Mouse (Mus musculus): Measurements from ENCODE around the gene Ubtf. TPM values are rescaled to one million over a fixed set of nuclear protein-coding genes. Genes with fewer than 3 reads are reported as not detected.
"Not testable (repeated sequence)": the region's sequence is repeated elsewhere in the genome, so short reads cannot be mapped to it uniquely, and the experiment has no call there.

The Ubtf gene
- total RNA-seq (2017): 173 and 184 TPM in 2 replicates

DNA sequence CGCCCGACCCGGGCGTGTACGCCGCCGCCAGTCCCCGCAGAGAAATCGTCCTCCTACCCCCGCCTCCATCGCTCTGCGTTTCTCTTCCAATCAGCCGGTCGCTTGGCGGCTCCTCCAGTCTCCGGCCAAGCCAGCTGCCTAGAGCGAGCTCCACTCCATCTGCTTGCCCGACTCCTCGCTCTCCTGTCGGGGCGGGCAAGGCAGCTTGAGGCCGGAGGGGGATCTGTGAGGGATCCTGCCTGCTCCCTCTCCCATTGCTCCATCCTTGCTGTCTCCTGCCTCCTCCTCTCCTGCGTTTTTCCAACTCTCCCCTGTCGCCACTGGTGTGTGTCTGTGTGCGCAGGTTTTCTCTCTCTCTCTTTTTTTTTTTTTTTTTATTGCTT, at the start of gene Ubtf:
Gene Ubtf, minus strand, starts transcription at position 333 of the 383 bp plus-strand sequence.
- ATAC-seq (replicated peaks; ENCODE audit: low read depth, poor library complexity, severe bottlenecking): peak; percentile 51

DNA sequence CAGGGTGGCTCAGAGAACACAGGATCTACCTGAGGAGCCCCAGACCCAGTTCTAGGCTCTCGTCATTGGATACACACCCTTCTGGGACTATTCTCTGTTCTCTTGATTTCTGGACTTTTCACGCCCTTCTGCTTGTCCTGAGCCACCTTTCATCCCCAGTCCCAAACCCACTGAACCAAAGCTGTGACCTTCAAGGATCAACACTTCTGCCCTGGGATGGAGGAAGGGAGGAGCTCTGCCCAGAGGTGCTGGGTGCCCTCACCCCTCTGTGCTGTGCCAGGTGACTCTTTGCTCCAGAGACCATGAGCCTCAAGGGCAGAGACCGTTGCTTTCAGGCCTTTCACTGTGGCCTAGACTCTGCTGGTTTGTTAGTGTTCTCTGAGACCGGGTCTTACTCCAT, 49.7 kb upstream of the Ubtf start:
- no peak for ATAC-seq (replicated peaks; ENCODE audit: low read depth, poor library complexity, severe bottlenecking)

DNA sequence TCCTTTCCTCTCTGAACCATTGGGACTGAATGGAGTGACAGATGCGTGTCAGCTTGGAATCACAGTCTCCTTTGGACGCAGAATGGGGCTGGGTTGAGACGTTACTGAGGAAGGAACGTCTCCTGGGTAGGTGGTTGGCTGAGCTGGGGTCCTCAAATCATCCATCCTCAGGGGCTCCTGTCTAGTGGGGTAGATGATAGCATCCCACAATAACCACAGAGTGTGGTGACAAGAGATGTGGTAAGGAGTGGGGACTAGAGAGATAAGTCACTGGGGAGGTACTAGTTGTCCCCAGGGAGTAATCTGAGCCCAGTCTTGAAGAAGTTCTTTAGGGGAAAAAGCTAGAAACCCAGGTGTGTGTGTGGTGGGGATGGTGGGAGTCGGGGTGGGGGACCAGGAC, 48.8 kb upstream of the Ubtf start:
- ATAC-seq (replicated peaks; ENCODE audit: low read depth, poor library complexity, severe bottlenecking): peak; percentile 19; the same call in 1 of the 2 replicates

DNA sequence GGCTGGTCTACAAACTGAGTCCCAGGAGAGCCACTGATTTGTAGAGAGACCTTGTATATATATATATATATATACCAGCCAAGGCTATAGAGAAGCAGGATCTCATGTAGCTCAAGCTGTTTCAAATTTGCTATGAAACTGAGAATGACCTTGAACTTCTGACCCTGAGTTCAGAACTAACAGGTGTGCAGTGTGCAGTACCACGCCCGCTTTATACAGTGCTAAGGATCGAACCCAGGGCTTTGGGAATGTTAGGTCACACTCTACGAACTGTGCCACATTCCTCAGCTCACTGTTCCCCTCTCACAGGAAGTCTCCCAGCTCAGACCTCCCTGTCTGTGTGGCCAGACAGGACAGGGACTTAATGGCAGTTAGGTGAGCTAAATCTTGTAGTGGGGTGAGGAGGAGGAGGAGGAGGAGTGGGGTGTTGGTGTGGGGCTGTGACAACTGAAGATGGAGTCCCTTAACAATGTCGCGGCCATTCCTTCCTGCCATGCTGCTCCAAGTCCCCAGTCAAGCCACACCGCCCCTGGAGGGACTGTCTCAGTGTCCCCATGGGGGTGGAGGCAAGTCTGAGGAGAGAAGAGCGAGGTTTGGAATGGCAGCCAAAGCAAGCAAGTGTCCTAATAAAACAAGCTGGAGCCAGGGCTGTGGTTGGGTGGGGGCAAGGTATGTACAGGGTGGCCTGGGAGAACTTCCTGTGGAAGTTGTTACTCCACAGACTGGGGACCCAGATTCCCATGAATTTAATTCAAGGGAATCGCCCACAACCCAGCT, 48.1 kb upstream of the Ubtf start:
- no peak for ATAC-seq (replicated peaks; ENCODE audit: low read depth, poor library complexity, severe bottlenecking)

DNA sequence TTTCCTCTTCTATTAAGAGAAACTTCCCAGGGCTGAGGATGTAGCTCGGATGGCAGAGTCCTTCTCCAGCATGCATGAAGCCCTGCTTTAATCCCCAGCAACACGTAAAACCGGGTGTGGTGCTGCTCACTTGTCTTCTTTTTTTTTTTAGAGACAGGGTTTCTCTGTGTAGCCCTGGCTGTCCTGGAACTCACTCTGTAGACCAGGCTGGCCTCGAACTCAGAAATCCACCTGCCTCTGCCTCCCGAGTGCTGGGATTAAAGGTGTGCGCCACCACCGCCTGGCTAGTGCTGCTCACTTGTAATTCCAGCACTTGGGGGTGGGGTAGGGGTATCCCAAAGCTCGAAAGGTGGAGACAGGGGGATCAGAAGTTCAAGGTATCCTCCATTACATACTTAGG, 46.6 kb upstream of the Ubtf start, which contains the start of gene Slc4a1:
Gene Slc4a1, minus strand, starts transcription at position 101 of the 400 bp plus-strand sequence.
- ATAC-seq (replicated peaks; ENCODE audit: low read depth, poor library complexity, severe bottlenecking): not testable (repeated sequence)

DNA sequence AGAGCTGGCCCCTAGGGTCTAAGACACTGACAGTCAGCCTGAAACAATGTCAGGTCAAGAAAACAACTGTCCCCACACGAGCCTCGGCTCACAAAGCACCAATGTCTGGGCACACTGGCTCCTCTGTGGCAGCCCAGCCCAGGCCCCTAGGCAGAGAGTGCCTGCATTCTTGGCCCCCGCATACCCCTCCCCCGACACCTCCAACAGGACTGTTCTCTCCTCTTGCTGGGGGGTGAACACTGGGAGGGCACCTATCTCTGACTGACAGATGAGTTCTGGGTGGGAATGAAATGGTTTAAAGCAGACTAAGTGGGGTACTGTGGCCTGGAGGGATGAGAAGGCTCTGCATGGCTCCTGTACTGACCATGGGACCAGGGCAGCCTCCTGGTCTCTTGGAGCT, 46.2 kb upstream of the Ubtf start:
- no peak for ATAC-seq (replicated peaks; ENCODE audit: low read depth, poor library complexity, severe bottlenecking)

DNA sequence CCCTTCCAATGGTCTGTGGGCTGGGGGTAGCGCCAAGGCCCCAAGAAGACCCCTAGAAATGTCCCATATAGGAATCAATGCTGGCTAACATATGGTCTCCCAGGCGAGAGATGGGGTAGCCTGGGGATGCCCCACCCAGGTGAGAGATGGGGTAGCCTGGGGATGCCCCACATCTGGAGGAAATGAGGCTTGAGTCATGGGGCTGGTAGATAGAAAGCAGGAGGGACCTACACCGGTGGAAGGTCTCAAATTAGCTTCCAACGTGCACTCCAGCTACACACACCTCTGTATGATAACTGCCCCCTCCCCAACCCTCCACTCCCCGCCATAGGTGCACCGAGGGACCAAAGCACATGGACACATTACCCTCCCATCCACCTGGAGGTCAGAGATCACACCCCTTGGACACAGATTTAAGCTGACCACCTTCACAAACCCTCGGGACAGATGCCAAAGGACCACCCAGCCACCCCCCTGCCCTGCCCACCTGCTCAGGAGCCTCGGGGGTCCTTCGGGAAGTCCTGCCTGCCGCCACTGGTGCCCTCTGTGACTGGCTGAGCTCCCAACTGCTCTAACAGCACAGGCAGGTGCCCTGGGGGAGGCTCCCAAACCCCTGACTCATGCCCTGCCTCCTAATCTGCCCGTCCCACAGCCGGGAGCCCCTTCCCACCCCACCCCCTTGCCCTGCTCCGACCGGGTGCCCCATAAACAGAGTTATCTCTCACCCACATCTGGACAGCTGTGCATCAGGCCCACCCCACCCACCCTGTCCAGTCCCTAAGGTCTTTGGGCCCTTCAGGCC, 45.2 kb upstream of the Ubtf start:
- ATAC-seq (replicated peaks; ENCODE audit: low read depth, poor library complexity, severe bottlenecking): no peak

DNA sequence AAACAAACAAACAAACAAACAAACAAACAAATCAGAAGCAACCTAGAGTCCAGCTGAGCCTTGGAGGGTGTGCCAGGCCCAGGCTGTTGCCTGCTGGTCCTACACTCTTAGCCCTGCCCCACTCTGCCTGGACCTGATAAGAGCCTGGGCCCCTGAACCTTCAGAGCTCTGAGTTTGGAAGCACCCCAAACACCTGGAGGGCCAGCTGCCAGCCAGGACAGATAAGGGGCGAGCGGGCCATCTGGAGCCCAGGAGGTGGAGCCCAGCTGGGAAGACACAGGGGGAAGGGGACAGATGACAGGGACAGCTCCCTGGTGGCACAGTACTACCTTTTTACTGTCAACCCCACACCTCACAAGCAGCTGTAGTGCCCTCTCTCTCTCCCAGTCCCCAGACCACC, 44.1 kb upstream of the Ubtf start:
- ATAC-seq (replicated peaks; ENCODE audit: low read depth, poor library complexity, severe bottlenecking): peak; percentile 50; the same call in 1 of the 2 replicates

DNA sequence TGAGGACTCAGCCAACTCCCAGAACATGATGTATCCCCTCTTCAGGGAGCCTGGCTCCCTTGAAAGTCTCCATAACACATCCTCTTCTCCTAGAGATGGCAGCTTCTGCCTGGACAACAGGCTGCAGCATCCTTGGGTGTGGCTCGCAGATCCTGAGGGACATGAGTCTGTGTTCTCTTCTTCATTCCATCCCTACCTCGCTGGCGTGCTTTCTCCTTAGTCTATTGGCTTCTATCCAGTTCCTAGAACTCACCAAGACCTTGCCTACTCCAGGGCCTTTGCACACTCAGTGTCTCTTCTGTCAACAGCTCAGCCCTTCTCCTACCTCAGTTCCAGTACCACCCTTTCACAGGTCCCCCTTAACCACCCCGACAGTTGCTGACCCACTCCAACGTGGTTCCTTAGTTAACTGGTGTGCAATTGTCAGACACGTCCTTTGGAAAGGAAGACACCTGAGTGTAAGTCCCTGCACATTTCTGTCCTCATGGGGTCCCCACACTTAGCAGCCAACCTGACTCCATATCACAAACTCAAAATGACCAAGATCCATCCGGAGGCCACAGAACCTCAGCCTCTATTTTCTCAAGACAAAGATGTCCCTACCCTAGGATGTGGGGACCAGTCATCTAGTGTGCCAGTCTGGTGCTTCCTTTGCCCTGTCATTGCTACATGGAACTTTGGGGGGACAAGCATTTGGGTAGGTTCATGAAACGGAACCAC, 42.4 kb upstream of the Ubtf start:
- no peak for ATAC-seq (replicated peaks; ENCODE audit: low read depth, poor library complexity, severe bottlenecking)

DNA sequence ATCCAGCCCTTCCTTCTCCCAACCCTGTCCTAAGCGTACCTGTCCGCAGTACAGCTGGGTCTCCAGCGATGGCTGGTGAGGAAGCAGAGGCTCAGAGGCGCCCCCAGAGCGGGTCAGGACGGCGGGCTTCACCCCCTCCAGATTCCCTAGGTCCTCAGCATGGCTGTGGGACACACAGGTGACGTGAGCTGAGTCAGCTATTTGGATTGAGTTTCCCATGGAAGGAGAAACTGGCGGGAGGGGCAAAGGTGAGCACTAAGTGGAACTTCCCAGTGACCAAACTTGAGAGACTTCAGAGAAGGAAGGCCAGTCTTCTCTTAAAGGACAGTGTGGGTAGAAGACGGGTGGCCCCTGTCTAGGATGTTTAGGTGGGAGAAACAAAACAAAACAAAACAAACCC, 38.8 kb upstream of the Ubtf start:
- no peak for ATAC-seq (replicated peaks; ENCODE audit: low read depth, poor library complexity, severe bottlenecking)

DNA sequence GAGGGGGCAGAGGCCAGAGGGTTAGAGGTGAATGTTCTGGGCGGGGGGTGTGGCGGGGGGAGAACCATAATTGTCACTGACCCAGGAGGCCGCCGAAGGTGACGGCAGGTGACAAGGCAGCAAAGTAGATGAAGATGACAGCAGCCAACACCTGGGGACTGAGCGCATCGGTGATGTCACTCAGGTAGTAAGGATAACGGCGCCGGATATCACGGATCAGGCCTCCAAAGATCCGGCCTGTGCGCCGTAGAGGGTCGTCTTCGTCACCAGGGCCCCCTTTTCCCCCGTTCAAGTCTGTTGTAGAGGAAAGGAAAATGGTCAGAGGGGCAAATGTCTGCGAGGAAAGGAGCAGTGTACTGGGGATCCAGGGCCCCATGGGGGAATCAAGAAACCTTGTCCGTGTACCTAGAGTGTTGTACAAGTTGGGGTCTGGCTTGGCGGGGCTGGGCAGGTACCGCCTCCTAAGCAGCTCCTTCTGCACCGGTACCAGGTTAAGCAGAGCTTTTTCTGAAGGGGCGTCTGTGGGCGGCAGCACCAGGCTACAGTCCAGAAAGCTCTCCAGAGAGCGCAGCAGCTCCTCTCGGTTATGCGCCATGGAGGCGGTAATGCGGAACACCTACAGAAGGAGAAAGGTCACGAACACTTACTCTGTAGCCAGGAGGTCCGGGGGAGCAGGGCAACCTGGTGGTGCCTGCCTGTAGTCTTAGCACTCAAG, 37.3 kb upstream of the Ubtf start:
- ATAC-seq (replicated peaks; ENCODE audit: low read depth, poor library complexity, severe bottlenecking): no peak

DNA sequence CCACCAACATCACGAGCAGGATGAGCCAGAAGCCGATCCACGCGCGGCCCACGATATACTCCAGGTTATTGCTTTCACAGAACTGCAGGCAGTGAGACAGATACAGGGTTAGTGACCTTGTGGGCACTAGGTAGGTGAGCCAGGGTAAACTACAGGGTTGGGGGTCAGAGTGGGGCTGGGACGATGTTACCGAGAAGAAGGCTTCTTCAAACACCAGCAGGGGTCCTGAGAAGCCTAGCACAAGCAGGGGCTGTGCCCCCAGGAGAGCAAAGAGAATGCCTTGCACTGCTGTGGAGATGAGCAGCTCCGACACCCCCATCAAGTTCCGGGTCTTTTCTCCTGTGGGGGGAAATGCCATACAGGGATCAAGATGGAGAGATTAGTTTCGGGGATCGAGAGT, 36.6 kb upstream of the Ubtf start:
- ATAC-seq (replicated peaks; ENCODE audit: low read depth, poor library complexity, severe bottlenecking): no peak

DNA sequence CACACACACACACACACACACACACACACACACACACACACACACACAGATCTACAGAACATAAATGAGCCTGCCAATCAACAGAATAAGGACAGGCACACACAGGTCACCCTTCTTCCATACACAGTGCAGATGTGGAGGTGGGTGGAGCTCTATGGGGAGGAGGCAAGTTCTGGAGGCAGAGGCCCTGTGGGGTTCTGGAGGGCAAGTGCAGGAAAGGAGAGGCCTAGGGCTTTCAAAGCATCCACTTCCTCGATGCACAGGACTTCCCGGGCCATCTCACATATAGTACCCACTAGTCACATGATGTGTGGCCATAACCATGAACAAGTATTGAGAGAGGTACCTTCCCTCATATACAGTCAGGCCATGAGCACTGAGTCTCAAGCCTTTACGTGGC, 36.0 kb upstream of the Ubtf start:
- no peak for ATAC-seq (replicated peaks; ENCODE audit: low read depth, poor library complexity, severe bottlenecking)

DNA sequence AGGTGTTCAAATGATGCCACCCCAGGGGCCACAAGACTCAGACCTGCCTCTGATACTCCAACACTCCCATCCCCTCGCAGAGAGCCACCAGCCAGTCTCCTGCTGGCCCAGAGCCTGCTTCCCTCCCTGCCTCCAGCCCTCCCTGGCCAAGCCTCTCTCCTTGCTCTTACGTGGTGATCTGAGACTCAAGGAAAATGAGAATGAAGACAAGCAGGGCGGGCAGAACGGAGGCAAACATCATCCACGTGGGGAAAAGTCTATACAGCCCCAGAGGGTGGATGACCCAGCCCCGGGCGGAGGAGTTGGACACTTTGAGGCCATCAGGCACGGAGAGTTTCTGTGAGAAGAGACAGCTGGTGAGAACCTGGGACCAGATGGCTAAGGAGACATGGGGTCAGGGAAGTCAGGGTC, 33.5 kb upstream of the Ubtf start:
- no peak for ATAC-seq (replicated peaks; ENCODE audit: low read depth, poor library complexity, severe bottlenecking)

DNA sequence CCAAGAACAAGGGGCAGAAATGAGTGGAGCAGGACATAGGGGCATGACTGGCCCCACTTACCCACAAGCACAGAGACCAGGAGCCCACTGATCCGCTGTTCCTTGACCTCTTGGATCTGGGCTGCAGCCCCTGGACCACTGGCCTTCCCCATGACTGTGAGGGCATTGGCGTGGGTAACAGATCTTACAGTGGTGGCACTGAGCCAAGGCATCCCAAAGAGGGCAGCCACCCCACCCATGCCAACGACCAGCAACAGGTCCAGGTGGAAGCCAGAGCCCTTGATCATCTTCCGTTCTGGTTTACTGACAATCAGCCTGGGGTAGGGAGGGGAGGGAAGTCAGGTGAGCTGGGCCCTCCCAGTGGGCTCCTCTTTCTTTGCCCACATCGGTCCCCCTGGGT, 32.8 kb upstream of the Ubtf start:
- no peak for ATAC-seq (replicated peaks; ENCODE audit: low read depth, poor library complexity, severe bottlenecking)

DNA sequence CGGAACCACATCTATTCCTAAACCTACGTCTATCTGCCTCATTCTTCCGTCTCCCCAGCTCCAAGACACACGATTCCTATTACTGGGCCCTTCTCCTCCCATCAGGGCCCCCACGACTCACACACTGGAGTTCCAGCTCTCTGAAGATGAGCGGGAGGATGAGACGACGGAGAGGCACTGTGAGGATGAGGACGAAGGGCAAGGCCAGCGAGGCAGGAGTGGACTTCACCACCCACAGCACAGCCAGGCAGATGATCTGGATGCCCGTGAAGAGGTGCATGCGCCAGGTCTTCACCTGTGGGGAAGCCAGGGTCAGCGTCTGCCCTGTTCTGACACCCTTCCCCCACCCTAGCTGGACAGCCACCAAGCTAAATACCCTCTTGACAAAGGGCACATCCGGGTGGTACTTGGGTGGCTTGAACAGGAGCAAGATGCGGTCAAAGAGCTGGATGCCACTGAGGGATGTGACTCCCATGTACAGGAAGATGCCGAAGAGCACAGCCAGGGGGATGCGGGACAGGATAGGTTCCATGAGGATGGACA, 31.5 kb upstream of the Ubtf start:
- no peak for ATAC-seq (replicated peaks; ENCODE audit: low read depth, poor library complexity, severe bottlenecking)

DNA sequence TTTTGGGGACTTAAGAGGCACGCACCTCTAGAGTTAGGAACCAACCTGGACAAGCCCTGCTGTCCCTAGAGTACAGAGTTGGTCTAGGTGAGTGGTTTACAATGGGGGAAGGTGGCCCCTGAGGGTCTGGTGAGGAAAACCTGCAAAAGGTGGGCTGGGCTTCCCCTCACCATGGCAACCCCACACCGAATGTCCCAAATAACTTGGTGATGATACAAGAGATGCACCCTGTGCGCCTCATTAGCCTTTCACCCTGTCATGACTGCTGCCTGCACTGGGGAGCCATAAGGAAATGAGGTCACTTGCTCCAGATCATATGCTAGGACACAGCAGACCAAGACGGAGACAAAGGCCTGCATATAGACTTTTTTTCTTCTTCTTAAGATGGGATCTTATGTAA, 30.9 kb upstream of the Ubtf start:
- no peak for ATAC-seq (replicated peaks; ENCODE audit: low read depth, poor library complexity, severe bottlenecking)

DNA sequence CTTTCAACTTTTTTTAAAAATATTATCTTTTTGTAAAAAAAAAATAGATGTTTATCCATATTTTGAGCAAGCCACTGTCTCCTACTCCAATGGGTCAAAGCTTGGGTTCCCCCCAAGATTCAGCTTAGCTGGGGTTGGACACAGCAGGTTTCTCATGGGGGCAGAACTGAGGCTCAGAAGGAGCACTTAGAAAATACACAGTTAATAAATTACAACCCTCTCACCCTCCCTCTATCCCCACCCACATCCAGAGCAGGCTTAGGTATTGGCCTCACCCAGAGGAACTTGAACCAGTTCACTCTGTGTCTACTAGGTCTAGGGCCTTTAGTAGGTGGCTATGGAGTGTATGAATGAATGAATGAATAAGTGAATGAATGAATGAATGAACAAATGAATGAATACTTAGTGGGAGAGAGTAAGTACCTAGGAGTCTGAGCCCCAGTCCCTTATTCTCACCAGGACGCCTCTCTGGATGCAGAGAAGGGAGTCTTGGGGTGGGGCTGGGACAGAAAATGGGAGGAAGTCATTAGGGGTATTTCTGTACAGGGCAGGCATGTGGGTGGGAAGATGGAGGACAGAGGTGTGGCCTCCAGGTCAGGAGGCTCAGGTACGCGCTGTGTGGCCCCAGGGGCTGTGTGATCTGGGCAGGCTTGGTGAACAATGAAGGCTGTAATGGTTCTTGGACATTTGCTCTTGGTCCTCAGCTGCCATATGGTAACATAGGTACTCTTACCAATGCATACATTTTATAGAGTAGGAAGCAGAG, 29.8 kb upstream of the Ubtf start:
- ATAC-seq (replicated peaks; ENCODE audit: low read depth, poor library complexity, severe bottlenecking): no peak

DNA sequence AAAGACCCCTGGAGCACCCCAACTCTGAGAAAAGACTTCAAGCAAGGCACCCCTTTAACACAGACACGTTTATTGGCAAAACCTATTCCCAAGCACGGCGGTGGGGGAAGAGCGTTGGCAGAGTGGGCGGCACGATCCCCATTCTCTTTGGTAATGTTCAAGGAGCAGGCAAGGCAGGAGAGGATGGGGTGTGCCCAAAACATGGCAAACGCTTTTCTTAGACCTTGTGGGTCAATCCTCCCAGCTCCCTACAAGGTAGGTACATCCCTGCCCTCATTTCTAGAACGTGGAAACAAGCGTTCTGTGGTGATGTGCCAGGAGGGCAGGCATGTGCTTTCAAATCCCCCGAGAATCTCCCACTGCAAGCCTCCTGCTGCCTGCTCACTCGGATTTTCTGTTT, 29.2 kb upstream of the Ubtf start:
- no peak for ATAC-seq (replicated peaks; ENCODE audit: low read depth, poor library complexity, severe bottlenecking)

All from common myeloid progenitor, adult 5-6 weeks (primary cell).